Mouse (Mus musculus) midbrain, embryonic 15.5 days (tissue): ENCODE data around the gene Rpl37. TPM values are rescaled to one million over a fixed set of nuclear protein-coding genes. Genes with fewer than 3 reads are reported as not detected.
A peak's percentile ranks its signal among the peaks of the same experiment; 100 is the strongest.

Experiments used
- ATAC-seq: fragments of 200-750 bp; cut with Nextera tagmentation; replicated peaks from 2 replicates; pipeline ENCODE4 v1.8.0; 2017; ENCODE audit warnings: moderate TSS enrichment
- H3K27ac ChIP-seq: fragments of 300-500 bp; sonication (generic); 2 replicates; pipeline ENCODE4 v1.5.1; 2015; ENCODE audit warnings: mild to moderate bottlenecking, inconsistent platforms
- H3K27me3 ChIP-seq: fragments of 300-500 bp; sonication (generic); replicated peaks from 2 replicates; pipeline ENCODE4 v1.6.1; 2015; ENCODE audit warnings: inconsistent platforms
- H3K36me3 ChIP-seq: fragments of 300-500 bp; sonication (generic); replicated peaks from 2 replicates; pipeline ENCODE4 v1.6.1; 2015; ENCODE audit warnings: inconsistent platforms
- H3K4me1 ChIP-seq: fragments of 300-500 bp; sonication (generic); 2 replicates; pipeline ENCODE4 v1.6.1; 2015; ENCODE audit warnings: inconsistent platforms
- H3K4me2 ChIP-seq: fragments of 300-500 bp; sonication (generic); 2 replicates; pipeline ENCODE4 v1.6.1; 2015; ENCODE audit warnings: inconsistent platforms, mild to moderate bottlenecking, moderate library complexity
- H3K4me3 ChIP-seq: fragments of 300-500 bp; sonication (generic); 2 replicates; pipeline ENCODE4 v1.5.1; 2015; ENCODE audit warnings: mild to moderate bottlenecking, inconsistent platforms
- H3K9ac ChIP-seq: fragments of 300-500 bp; sonication (generic); 2 replicates; pipeline ENCODE4 v1.6.1; 2015; ENCODE audit warnings: mild to moderate bottlenecking, inconsistent platforms
- H3K9me3 ChIP-seq: fragments of 300-500 bp; sonication (generic); 2 replicates; pipeline ENCODE4 v1.6.1; 2016; ENCODE audit warnings: inconsistent platforms
- WGBS: fragments of 180-500 bp; shearing (Covaris S2); methylation state at CpG from one replicate; pipeline ENCODE4 v1.1.7; 2015; ENCODE audit warnings: mixed read lengths; 5-methylcytosine and 5-hydroxymethylcytosine counted together
- polyA plus RNA-seq: library from polyadenylated mRNA; unstranded; fragments of >200 nt; fragmentation: Nextera tagmentation; extraction: Ambion mirVana; gene quantifications from 2 replicates; pipeline ENCODE4 v1.2.1, GENCODE M21; 2015

The Rpl37 gene
- 261 and 286 TPM in 2 replicates for polyA plus RNA-seq

DNA sequence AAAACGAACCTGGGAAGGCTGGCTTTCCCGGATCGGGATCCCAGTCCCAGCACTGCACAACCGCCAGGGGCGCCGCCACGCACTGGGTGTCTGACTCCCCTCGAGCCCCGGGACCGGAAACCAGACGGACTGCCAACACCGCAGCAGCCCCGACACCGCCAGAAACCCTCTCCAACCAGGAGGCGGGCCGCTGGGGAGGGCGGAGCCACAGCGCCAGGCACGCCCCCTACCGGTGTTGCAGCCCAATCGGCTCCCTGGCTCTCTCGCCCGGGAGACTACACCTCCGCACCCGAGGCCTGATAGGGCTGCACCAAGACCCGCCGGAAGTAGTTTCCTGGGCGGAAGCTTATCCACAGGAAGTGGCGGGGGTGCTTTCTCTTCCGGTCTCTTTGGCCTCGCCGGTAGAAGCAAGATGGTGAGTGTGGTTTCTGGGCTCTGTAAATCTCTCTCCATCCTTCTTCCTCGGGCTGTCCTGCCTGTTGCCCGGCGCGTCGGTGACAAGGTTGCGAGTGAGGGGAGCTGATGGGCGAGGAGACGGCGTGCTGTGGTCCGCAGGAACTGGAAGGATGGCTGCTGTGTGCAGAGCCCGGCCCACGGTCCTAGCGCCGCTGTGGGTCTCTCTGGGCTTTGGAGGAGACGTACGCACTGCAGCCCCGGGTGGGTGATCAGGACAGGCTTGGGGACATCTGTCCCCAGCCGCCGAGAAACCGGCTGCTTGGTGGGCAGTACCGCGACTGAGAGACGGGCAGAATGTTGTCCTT, at the start of gene Rpl37:
TSS of gene Rpl37 (plus strand) at position 376 of the 761 bp plus-strand sequence.
- peak; percentile 99 for ATAC-seq
- H3K27ac ChIP-seq = peak within 1 kb of the TSS; percentile 86
- 0% methylated on average over 55 of the region's 55 CpGs for WGBS

DNA sequence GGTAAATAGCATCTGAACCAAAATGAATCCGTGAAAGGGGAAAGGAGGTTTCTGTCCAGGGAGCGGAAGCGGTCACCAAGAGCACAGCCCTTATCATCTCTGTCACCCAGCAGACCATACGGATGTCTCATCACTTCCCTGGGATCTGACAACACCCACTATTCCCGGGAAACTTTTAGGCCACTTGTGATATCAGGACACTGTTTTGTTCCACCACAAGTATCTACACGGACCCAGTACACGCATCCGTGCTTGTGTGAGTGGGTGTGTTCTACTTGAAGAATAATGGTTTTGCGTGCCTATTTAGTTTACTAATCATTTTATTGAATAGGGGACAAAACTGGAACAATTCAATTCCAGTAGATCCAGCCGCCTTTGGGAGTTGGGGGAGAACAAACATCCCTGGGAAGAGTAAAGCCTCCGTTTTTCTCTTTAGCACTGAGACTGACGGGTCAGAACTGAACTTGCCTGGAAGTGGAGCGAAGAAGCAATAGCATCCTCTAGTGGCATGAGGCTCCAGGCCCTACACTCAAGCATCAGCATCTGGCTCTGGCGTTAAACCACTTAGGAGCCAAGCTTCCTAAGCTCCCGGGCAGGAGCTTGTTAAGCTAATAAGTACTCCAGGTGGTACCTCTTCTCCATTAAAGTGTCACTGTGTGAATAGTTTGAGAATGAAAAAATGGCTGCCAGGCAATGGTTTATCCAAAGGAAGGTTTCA, 47.5 kb upstream of the Rpl37 start:
- H3K4me2 ChIP-seq = no peak overlapping the region
- no peak overlapping the region for H3K4me3 ChIP-seq
- no peaks in the 10 kb centered on the region for H3K9me3 ChIP-seq
- H3K4me1 ChIP-seq = no peaks in the 10 kb centered on the region
- no peaks in the 10 kb centered on the region for H3K36me3 ChIP-seq
- no peak overlapping the region for H3K9ac ChIP-seq
- WGBS = 60% methylated on average over 15 of the region's 15 CpGs
- peak; percentile 92 for ATAC-seq
- H3K27ac ChIP-seq = no peak overlapping the region
- no peaks in the 10 kb centered on the region for H3K27me3 ChIP-seq

More for the DNA sequence above, at the start of gene Rpl37:
- Histone ChIP-seq H3K4me1 (peaks cover 26% of the 10 kb centered on the region), H3K9me3 (no peaks in the 10 kb centered on the region), H3K27me3 (no peaks in the 10 kb centered on the region), H3K36me3 (peaks cover 28% of the 10 kb centered on the region), H3K4me2 (peak within 1 kb of the TSS; percentile 78), H3K9ac (peak within 1 kb of the TSS; percentile 73), H3K4me3 (peak within 1 kb of the TSS; percentile 74)

DNA sequence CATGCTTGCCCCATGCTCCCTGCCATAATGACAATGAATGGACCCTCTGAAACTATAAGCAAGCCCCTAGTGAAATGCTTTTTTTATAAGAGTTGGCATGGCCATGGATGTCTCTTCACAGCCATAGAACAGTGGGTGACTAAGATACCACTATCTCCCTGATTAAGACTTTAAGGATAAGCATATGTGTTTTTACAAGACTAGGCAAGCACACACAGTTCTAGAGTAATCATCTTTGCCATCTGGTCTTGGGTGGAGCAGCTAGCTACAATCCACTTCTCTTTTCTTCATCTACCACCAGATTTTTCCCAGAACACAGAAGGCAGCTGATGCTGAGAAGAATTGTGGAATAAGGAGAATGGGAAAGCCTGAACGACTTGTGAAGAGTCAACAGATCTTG, 35.2 kb upstream of the Rpl37 start:
- 92% methylated on average over 1 of the region's 1 CpGs for WGBS
- no peak overlapping the region for H3K9ac ChIP-seq

DNA sequence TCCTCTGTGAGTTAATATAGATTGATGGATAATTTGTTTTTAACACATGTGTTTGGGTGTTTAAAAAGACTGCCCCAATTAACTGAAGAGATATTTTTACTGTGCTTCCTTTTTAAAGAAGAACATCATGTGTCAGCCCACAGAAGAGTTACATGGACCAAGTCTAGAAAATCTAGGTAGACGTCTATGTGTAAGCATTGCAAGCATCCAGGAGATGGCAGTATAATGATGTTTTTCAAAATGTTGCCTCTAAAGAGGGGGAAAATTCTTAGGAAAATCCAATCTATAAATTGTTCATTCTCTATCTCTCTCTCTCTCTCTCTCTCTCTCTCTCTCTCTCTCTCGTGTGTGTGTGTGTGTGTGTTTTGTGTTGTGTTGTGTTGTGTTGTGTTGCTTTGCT, 30.3 kb upstream of the Rpl37 start:
- H3K36me3 ChIP-seq = no peaks in the 10 kb centered on the region
- no peak overlapping the region for H3K9ac ChIP-seq
- H3K9me3 ChIP-seq = no peaks in the 10 kb centered on the region
- WGBS = 11% methylated on average over 2 of the region's 2 CpGs
- no peak for ATAC-seq
- no peaks in the 10 kb centered on the region for H3K27me3 ChIP-seq
- no peaks in the 10 kb centered on the region for H3K4me1 ChIP-seq
- no peak overlapping the region for H3K4me3 ChIP-seq
- no peak overlapping the region for H3K4me2 ChIP-seq
- no peak overlapping the region for H3K27ac ChIP-seq

More for the DNA sequence above, 35.2 kb upstream of the Rpl37 start:
- Histone ChIP-seq H3K4me3 (no peak overlapping the region), H3K36me3 (no peaks in the 10 kb centered on the region), H3K27ac (no peak overlapping the region), H3K27me3 (no peaks in the 10 kb centered on the region), H3K4me2 (no peak overlapping the region), H3K4me1 (no peaks in the 10 kb centered on the region), H3K9me3 (no peaks in the 10 kb centered on the region)
- no peak for ATAC-seq

- ATAC-seq = peak; percentile 92
- peak overlapping the region; percentile 38; the same call in 1 of the 2 replicates for H3K27ac ChIP-seq
- no peaks in the 10 kb centered on the region for H3K27me3 ChIP-seq
- 50% methylated on average over 7 of the region's 7 CpGs for WGBS
- no peak overlapping the region for H3K4me3 ChIP-seq
- no peaks in the 10 kb centered on the region for H3K4me1 ChIP-seq
- H3K36me3 ChIP-seq = no peaks in the 10 kb centered on the region
- no peaks in the 10 kb centered on the region for H3K9me3 ChIP-seq
- H3K4me2 ChIP-seq = no peak overlapping the region
- H3K9ac ChIP-seq = no peak overlapping the region
Measured at GRCm38 (mm10) chr15:5088850-5089608, 27.4 kb upstream of the Rpl37 start.

- no peak overlapping the region for H3K4me3 ChIP-seq
- H3K27ac ChIP-seq = no peak overlapping the region
- H3K4me2 ChIP-seq = no peak overlapping the region
- no peaks in the 10 kb centered on the region for H3K36me3 ChIP-seq
- no peak overlapping the region for H3K9ac ChIP-seq
- no peak for ATAC-seq
- H3K27me3 ChIP-seq = no peaks in the 10 kb centered on the region
- H3K9me3 ChIP-seq = no peaks in the 10 kb centered on the region
- WGBS = 94% methylated on average over 10 of the region's 10 CpGs
- no peaks in the 10 kb centered on the region for H3K4me1 ChIP-seq
Measured at GRCm38 (mm10) chr15:5090131-5090530, 26.3 kb upstream of the Rpl37 start.

DNA sequence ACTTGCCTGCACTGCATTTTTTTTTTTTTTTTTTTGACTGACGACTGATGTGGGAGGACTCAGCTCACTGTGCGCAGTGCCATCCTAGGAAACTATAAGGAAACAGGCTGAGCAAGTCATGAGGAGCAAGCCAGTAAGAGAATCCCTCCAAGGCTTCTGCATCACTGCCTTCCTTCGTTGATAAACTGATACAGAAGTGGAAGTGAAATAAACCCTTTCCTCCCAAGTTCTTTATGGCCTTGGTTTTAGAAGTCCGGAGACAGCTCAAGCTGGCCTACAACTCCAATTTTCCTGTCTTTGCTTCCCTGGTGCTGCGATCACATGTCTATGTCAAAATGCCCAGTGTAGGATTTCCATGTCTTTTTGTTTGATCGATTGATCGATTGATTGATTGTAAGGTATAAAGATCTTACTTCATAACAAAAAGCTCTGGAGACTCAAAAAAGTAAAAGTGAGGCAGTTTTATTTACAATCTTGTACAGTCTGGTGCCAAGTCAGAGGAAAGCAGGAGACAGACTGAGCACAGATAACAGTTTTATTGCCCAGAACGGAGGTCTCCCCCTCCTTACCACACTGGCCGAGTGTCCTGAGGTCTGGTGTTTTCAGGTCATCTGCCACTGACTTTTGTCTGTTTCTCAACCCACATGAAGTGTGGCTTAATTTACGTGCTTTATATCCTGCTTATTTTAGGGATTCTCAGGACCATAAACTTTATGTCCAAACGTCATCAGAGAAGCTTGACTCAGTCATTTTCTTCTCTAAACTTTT, 20.7 kb upstream of the Rpl37 start:
- Histone ChIP-seq H3K27me3 (no peaks in the 10 kb centered on the region), H3K9me3 (no peaks in the 10 kb centered on the region), H3K36me3 (no peaks in the 10 kb centered on the region), H3K4me2 (no peak overlapping the region), H3K4me3 (no peak overlapping the region), H3K27ac (no peak overlapping the region), H3K4me1 (no peaks in the 10 kb centered on the region), H3K9ac (no peak overlapping the region)
- ATAC-seq = no peak
- WGBS = 88% methylated on average over 11 of the region's 11 CpGs

DNA sequence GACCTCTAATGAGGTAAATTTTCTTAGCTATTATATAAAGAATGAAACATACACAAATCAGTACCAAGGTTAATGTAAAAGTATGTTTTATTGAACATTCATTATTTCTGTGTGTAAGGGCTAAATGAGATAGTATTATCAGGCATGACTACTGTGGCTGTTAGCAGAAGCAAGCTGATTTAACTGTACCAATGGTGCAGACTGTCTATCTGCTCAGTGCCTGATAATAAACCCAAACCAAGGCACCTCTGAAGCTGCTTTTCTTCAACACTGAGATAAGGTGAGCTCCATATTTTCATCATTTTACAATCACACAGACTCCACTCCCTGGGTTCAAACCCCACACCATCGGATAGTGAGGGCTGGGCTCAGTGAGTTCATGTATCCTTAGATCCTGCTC, 19.1 kb upstream of the Rpl37 start:
- Histone ChIP-seq H3K4me2 (no peak overlapping the region), H3K27ac (no peak overlapping the region), H3K27me3 (no peaks in the 10 kb centered on the region), H3K9ac (no peak overlapping the region), H3K4me3 (no peak overlapping the region), H3K9me3 (no peaks in the 10 kb centered on the region), H3K4me1 (no peaks in the 10 kb centered on the region), H3K36me3 (no peaks in the 10 kb centered on the region)
- 95% methylated on average over 1 of the region's 1 CpGs for WGBS
- no peak for ATAC-seq

DNA sequence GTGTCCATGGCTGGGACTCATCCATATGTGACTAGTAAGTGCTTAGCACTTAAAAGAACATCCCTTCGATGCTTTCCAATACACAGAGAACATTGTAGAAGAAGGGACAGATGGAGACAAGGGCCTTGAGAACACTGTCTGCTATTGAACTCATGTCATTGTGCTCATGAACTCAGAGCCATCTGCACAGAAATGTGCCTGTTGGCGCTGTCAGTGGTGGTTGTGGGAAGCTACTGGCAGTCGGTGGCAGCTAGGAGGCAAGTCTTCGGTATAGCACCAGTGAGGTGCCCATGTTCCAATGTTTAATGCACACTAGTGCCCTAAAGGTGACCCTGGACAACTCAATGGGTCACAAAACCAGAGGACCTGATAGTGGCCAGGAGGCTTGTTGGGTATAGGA, 14.1 kb upstream of the Rpl37 start:
- Histone ChIP-seq H3K4me1 (no peaks in the 10 kb centered on the region), H3K27ac (no peak overlapping the region), H3K36me3 (no peaks in the 10 kb centered on the region), H3K9me3 (no peaks in the 10 kb centered on the region), H3K27me3 (no peaks in the 10 kb centered on the region), H3K9ac (no peak overlapping the region), H3K4me3 (no peak overlapping the region), H3K4me2 (no peak overlapping the region)
- ATAC-seq = no peak
- 96% methylated on average over 4 of the region's 4 CpGs for WGBS

DNA sequence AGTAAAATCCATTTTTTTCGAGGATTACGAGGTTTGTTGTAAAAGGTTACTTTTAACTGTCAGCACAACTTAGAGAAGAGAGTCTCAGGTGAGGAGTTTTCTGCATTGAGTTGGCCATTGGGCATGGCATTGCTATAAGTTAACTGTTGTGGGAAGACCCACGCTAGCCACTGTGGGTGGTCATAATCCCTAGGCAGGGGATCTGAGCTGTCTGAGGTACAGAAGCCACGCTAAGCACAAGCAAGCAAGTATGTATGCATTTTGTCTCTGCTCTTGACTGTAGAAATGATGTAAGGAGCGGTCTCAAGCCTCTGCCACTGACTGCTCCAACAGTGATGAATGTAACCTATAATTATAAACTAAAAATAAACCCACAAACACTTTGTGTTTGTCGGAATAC, 10.6 kb upstream of the Rpl37 start:
- no peak overlapping the region for H3K27ac ChIP-seq
- H3K4me1 ChIP-seq = no peaks in the 10 kb centered on the region
- no peaks in the 10 kb centered on the region for H3K27me3 ChIP-seq
- 84% methylated on average over 6 of the region's 6 CpGs for WGBS
- H3K36me3 ChIP-seq = no peaks in the 10 kb centered on the region
- no peak overlapping the region for H3K9ac ChIP-seq
- H3K4me2 ChIP-seq = no peak overlapping the region
- no peaks in the 10 kb centered on the region for H3K9me3 ChIP-seq
- ATAC-seq = 0 out of 2 replicates have a peak, but pooled peaks have one; percentile 45
- no peak overlapping the region for H3K4me3 ChIP-seq

DNA sequence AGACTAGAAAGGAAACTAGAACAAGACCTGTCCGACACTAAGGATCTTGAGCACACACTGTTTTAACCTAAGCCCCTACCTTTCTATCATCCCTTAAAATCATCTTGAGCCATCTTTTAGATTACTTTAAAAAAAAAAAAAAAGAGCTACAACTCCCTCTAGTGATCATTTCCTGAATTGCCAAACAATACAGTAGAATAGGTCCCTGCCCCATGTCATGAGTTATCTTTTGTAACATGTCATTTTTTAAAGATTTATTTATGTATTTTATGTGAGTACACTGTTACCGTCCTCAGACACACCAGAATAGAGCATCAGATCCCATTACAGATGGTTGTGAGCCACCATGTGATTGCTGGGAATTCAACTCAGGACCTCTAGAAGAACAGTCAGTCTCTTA, 10.2 kb upstream of the Rpl37 start:
- Histone ChIP-seq H3K9ac (no peak overlapping the region), H3K36me3 (no peaks in the 10 kb centered on the region), H3K27me3 (no peaks in the 10 kb centered on the region), H3K4me2 (no peak overlapping the region), H3K4me1 (no peaks in the 10 kb centered on the region), H3K27ac (no peak overlapping the region), H3K9me3 (no peaks in the 10 kb centered on the region), H3K4me3 (no peak overlapping the region)
- peak; percentile 45; the same call in 1 of the 2 replicates for ATAC-seq
- WGBS = 55% methylated on average over 2 of the region's 2 CpGs
